Mouse (Mus musculus) frontal cortex, postnatal 14 days (tissue): ENCODE results near the gene Btbd2.
A peak's percentile ranks its signal among the peaks of the same experiment; 100 is the strongest.

Experiments used
- DNase-seq, 2 experiments: peaks; one replicate each; pipeline ENCODE4 v3.0.0; 2022; ENCODE audit warnings: low spot score in 2 of 2

The Btbd2 gene

DNA sequence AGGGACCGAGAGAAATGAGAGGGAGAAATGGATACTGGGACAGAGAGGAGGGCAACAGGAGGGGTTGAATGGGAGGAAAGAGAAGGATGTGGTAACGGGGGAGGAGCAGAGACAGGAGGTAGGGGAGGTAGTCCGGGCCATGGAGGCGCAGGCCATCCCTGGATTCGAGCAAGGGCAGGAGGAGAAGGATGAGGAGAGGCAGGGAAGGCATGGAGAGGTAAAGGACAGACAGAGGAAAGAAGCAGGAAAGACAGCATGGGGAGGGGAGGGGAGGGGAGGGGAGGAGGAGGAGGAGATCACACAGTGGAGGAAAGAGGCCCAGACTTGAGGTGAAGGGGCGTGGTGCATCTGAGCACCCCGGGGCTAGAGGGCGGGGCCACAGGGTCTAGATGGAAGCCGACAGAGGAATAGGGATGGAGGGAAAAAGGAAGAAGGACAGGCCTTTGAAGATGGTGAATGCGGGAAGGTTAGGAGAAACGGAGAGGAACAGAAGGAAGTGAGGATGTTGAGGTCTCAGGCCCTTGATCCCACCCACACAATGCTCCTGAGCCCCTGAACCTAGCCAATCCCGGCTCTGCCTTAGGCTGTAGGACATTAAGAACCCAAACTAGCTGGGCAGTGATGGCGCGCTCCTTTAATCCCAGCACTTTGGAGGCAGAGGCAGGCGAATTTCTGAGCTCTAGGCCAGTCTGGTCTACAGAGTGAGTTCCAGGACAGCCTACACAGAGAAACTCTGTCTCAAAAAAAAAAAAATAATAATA, at the start of gene Btbd2:
Gene Btbd2 (minus strand): TSS at position 209 of the 761 bp plus-strand sequence.
- DNase-seq = no peak

- DNase-seq = no peak
Measured at GRCm38 (mm10) chr10:80705479-80705878, 48.6 kb upstream of the Btbd2 start.

DNA sequence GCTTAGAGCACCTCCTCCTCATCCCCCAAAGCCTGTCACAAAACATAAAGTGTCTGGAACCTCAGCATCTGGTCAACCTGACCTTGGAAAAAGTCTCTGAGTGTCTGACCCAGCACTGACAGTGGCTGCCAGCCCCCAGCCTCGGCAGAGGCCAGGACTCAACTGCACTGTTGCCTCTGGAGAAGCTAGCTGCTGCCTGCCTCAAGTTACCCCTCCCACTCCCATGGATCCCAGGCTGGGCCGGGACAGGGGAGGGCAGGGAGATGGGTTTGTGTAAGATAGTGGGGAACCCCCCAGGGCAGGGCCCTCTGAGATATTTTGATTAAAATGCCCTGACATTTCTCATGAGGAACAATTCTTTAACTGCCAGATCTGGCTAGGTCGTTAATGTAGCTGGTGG, 48.2 kb upstream of the Btbd2 start:
- no peak for DNase-seq

- DNase-seq = no peak
Measured at GRCm38 (mm10) chr10:80704418-80704817, 47.5 kb upstream of the Btbd2 start.

DNA sequence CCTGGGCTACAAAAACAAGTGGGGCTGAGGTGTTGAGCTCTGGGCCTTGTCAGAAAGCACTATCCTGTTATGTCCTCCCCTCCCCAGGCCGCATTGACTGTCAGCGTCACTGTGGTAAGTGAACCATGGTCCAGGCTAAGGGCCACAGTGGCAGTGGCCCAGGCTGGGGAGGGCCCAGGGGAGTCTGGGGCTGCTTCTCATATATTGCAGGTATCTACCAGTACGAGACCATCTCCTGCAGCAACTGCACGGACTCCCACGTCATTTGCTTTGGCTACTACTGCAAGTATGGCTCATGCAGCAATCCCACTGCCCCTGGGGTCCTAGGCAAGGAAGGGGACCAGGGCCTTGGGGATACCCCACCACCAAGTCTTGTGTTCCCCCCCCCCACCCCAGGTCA, 46.8 kb upstream of the Btbd2 start:
- no peak for DNase-seq

DNA sequence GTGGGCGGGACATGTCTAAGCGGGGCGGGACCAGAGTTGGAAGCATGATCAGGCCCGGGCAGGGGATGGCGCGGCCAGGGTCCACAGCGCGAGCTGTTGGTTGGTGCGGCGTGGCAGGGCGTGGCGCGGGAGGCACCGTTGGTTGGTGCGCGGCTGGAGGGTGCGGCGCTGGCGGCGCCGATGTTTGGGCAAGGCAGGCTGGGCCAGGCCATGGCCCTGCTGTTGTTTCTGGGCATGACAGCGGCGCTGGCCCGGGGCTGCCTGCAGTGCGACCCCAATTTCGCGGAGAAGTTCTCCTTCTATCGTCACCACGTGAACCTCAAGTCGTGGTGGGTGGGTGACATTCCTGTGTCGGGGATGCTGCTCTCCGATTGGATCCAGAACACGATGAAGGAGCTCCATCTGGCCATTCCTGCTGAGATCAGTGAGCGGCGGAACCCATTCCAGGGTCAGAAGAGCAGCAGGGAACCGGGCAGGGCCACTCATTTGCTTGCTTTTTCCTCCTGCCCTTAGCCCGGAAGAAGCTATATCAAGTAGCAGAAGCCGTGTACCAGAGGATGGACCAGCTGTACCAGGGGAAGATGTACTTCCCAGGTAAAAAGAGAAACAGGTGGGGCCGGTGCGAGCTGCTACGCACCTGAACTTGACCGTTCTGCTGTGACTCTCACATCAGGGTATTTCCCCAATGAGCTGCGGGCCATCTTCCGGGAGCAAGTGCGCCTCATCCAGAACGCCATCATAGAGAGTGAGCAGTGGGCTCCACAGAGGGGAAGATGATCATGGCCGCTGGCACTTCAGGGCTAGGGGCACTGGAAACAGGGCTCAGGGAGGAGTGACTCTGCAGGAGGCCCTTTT, 45.9 kb upstream of the Btbd2 start:
- DNase-seq = peak; percentile 93 to 94

DNA sequence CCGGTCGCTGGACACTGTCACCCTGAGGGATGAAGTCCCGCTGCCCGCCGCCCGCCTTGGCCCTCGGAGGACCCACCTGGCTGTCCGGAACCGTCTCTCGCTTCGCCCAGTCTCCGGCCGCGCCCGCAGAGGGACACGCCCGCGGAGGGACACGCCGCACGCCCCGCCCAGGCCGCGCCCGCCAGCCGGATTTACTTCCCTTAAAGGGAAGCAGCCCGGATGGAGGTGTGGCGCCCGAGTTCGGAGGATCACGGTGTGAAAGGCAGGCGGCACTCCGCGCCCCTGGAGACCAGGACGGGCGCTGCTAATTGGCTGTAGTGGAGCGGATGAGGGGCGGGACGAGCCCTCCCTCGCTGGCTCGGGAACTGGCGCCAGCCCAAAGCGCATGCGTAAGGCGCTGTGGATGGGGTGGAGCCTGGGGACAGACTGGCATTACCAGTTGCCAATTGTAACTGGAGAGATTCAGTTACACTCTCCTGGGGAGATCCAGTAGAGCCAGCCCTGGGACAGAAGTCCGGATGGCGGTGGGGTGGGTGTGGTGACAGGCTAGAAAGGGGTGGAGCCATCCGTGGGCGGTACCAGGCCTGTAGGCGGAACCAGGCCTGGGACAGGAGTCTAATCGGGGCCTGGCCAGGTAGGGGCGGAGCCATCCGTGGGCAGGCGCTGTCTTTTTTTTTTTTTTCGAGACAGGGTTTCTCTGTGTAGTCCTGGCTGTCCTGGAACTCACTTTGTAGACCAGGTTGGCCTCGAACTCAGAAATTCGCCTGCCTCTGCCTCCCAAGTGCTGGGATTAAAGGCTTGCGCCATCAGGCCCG, 45.1 kb upstream of the Btbd2 start, which contains the start of the genes Mob3a and Izumo4:
Gene Mob3a (minus strand): TSS at position 257 of the 815 bp plus-strand sequence.
Gene Izumo4 (plus strand): TSS at position 464 of the 815 bp plus-strand sequence.
- peak; percentile 97 to 99 for DNase-seq

DNA sequence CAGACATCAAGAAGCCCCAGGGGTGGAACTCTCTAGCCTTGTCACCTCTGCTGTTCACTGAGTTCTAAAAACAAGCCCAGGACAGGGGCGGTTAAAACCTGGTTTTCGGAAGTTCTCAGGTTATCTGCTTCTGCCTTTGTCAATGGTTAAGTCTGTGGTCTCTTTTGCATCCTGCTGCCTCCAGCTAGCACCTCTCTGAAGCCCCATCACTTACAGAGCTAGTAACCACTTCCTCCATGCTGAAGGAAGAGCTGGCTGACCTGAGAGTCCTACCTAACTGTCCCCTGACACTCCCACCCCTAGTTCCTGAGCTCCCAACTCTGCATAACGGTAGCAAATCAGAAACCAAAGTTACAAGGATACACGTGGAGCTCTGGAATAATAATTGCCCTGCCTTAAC, 43.9 kb upstream of the Btbd2 start:
- DNase-seq = no peak

DNA sequence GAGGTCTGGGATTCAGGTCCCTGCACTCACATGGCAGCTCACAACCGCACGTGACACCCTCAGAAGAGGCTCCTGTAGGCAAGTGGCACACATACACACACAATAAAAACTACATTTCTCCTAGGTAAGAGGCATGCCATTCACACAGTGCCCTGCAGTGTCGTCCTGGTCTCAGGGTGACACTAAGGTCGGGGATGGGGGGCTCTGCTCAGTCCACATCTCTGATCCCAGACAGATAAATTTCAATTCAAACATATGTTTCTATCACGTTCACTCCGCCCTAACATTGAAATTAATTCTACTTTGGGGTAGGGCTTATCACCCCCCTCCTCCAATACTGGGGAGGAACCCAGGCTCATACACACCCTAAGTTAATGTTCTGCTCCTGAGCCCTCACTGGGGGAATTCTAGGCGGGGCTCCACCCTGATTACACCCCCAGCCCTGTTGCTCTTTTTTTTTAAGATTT, 43.2 kb upstream of the Btbd2 start:
- DNase-seq = no peak

DNA sequence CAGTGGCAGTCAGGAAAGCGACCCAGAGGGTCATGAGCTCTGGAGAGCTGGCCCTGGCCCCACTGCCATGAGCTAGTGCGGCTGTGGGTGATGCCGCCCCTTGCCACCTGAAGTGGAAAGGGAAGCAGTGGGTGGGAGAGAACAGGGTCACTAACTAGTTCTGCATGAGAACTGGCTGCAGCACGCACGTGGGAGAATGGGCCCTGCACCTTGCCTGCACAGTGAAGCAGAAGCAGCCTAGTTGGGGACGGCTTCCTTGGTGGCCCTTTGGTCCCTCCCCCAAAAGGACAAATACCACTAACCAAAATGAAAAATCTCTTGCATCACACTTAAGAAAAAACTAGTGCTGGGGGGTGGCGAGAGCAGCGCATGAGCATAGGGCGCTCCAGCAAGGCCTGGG, 41.7 kb upstream of the Btbd2 start:
- no peak for DNase-seq

DNA sequence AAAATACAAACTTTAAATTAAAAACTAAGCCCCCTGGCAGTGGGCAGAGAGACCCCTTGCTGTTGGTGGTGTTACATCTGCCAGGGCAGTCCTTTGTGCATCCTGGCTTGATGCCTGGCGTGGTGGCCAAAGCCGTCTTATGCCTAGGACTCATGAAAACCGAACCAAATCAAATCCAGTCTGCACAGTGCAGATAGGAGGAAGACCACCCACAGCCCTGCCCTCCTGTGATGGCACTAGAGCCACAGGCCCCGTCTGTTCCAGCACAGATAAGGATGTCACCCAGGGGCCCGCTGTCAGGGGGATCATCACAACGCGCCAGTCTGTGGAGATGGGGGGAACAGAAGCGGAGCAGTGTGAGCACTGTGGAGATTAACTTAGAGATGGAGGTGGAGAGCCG, 40.9 kb upstream of the Btbd2 start:
- DNase-seq = no peak

DNA sequence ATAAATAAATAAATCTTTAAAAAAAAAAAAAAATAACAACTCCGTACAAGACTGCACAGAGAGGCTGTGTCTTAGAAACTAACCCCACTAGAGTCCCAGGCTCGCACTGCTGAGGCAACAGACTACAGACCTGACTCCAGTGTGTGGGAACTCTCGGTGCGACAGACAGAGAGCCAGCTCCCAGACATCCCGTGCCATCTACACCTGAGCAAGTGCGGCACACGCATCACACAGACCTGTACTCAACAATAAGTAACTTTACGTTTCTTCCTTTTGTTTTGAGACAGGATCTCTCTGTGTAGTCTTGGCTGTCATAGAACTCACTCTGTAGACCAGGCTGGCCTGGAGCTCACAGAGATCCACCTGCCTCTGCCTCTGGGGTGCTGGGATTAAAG, 40.5 kb upstream of the Btbd2 start:
- DNase-seq = no peak

DNA sequence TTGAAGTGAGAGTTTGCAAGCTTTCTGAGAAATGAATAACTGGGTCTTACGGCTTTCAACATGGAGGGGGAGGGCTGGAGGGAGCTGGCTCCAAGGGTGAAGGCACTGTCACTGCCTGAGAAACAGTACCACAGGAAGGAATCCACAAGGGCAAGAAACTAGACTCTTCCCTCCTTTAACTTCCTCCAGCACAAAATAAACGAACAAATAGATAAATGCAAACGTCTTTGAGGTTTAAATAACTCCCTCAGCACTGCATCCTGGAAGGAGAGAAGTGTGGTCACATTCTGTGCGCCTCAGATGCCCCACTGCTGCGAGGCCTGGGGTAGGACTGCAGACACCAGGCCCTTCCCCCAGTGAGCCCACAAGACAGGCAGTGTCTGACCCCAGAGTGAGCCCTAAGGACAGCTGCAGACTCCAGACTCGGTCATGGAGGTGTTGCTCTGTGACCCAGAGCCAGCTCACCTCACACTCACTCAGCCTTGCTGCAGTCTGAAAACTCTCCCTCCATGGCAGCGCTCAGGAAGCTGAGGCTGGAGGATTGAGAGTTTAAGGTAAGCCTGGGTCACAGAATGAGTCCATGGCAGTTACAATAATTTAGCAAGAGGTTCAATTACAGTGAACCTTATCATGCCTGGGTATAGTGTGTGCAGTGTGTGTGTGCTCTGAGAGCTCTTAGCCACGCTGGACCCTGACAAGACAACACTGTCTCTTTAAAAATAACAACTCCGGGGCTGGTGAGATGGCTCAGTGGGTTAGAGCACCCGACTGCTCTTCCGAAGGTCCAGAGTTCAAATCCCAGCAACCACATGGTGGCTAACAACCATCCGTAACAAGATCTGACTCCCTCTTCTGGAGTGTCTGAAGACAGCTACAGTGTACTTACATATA, 39.9 kb upstream of the Btbd2 start:
- DNase-seq = no peak

- DNase-seq = no peak
Measured at GRCm38 (mm10) chr10:80695801-80696501, 39.1 kb upstream of the Btbd2 start.

DNA sequence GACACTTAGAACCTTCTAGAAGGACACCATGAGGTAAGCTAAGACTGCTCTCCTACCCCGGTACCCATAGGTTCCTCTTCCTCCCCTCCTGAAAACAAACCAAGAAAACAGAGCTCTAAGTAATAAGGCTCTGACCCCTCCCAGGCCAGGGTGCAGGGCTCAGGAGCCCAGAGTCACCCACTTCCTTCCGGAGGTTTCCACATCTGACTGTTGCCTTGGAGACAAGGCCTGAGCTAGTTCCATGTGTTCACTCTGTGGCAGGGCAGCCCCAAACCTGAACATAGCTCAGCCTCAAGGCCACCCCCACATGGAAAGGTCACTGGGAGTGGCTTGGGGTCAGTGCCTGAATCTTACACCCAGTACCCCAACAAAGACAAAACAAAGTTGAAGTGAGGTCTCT, 38.3 kb upstream of the Btbd2 start:
- no peak for DNase-seq

DNA sequence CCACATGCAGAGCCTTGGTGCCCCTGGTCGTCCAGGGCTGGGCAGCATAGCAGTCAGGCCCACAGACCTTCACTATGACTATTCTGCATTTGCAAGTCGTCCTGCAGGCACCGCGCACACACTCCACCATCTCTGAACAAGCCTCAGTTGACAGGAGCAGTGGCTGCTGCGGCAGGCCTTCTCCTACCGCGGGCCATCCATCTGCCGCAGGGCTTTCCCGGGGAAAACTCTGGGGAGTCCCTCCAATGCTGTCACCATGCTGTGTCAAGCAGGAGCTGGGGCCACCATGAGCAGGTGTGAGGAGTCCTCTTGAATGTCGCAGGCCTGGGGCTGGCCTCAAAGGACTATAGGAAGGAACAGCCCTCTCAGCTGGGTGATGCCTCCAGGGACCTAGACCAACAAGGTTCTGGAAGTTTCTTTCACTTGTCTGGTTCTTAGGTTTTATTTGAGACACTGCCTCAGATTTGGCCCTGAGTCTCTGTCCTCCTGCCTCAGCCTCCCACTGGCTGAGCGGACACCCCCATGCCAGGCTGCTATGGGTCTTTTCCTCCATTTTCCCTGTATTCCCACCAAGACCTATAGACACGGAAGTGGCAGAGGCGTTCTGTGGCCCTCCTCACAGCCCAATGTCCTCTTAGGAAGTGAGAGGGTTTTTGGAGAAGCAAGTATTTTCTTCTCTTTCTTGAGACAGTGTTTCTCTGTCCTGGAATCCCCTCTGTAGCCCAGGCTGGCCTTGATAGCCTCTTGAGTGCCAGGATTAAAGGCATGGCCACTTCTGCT, 37.5 kb upstream of the Btbd2 start:
- DNase-seq = no peak

DNA sequence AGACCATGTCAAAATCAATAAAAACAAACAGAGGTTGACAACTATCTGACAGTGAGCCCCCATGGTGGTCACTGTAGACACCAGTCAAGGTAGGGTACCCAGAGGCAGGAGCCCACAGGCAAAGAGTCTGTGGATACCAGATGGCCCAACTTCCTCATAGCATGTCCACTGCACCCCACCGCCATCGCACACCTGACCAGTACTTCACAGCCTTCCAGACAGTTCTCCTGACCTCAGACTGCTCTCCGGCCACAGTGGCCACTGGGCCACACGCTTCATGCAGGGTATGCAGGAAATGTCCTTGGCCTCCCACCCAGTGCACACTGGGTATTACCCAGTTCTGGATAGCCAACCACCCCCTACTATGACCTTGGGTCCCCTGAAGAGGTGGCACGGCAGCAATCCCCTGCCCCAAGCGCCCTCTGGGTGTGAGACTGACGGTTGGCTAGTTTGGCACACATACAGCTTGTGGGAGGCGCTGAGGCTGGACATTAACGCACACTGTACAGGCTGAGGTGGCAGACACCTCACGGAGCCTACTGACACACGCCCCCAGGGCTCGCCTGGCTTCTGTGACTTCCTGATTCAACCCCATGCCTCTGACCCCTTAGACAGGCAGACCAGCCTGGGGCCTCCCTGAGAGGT, 36.7 kb upstream of the Btbd2 start:
- DNase-seq = no peak

DNA sequence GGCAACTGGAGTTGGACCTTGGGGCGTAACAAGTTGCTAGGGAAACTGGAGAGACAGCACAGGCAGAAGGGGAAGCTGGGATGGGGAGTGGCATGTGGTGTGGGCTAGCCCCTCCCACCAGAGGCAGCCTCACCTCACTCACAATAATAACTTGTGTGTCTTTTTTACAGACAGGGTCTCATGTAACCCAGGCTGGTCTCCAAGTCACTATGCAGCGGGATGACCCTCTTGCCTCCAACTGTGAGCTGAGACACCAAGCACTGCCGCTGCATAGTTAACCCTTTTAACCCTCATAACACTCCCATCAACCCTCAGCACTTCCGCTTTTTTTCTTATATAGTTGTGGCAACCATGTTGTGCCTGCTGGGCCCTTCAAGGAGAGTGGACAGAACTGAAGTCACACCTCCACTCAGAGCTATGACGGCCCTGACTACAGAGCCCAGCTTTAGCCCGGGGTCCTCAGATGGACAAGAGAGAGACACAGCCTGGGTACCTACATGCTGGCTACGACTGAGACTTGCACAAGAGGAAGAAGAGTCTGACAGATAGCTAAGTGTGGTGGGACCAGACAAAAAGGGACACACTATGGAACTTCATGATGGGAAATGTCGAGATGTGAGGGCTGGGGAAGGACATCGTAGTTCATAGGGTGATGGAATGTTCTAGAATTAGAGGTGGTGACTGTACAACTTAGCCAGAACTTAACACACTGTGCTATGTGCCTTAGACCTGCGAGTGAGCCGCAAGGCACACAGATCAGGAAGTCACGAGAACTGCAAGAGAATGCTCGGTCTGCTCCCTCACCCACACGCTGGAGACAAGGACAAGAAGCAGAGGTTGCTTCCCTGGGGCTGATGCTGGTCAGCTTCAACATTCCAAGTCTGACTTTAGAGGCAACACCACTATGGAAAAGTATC, 35.6 kb upstream of the Btbd2 start:
- no peak for DNase-seq
